Mouse (Mus musculus) kidney, embryonic 15.5 days (tissue): ENCODE results near the gene Rdh11. TPM values are rescaled to one million over a fixed set of nuclear protein-coding genes. Genes with fewer than 3 reads are reported as not detected.
"Not testable (repeated sequence)": the region's sequence is repeated elsewhere in the genome, so short reads cannot be mapped to it uniquely, and the experiment has no call there.

Experiments used
- ATAC-seq: fragments of 200-750 bp; cut with Nextera tagmentation; replicated peaks from 2 replicates; pipeline ENCODE4 v1.8.0; 2017; ENCODE audit warnings: moderate TSS enrichment; ENCODE audit not compliant: low FRiP score
- H3K27ac ChIP-seq: fragments of 300-500 bp; sonication (generic); 2 replicates; pipeline ENCODE4 v1.5.1; 2015; ENCODE audit warnings: mild to moderate bottlenecking, inconsistent platforms
- H3K27me3 ChIP-seq: fragments of 300-500 bp; sonication (generic); 2 replicates; pipeline ENCODE4 v1.6.1; 2015; ENCODE audit warnings: inconsistent platforms
- H3K36me3 ChIP-seq: fragments of 300-500 bp; sonication (generic); 2 replicates; pipeline ENCODE4 v1.6.1; 2015; ENCODE audit warnings: inconsistent platforms
- H3K4me1 ChIP-seq: fragments of 300-500 bp; sonication (generic); 2 replicates; pipeline ENCODE4 v1.6.1; 2015; ENCODE audit warnings: inconsistent platforms
- H3K4me2 ChIP-seq: fragments of 300-500 bp; sonication (generic); 2 replicates; pipeline ENCODE4 v1.6.1; 2015; ENCODE audit warnings: moderate library complexity, mild to moderate bottlenecking, inconsistent platforms
- H3K4me3 ChIP-seq: fragments of 300-500 bp; sonication (generic); replicated peaks from 2 replicates; pipeline ENCODE4 v1.5.1; 2015; ENCODE audit warnings: mild to moderate bottlenecking, inconsistent platforms
- H3K9ac ChIP-seq: fragments of 300-500 bp; sonication (generic); 2 replicates; pipeline ENCODE4 v1.6.1; 2015; ENCODE audit warnings: mild to moderate bottlenecking, inconsistent platforms
- H3K9me3 ChIP-seq: fragments of 300-500 bp; sonication (generic); replicated peaks from 2 replicates; pipeline ENCODE4 v1.6.1; 2016; ENCODE audit warnings: inconsistent platforms
- whole genome bisulfite sequencing: fragments of 180-500 bp; shearing (Covaris S2); methylation state at CpG from one replicate; pipeline ENCODE4 v1.1.7; 2015; ENCODE audit warnings: mixed read lengths; 5-methylcytosine and 5-hydroxymethylcytosine counted together
- polyA plus RNA-seq: library from polyadenylated mRNA; unstranded; fragments of >200 nt; fragmentation: Nextera tagmentation; extraction: Ambion mirVana; gene quantifications from 2 replicates; pipeline ENCODE4 v1.2.1, GENCODE M21; 2015

Rdh11 gene
- polyA plus RNA-seq, result 25.9 and 26.8 TPM in 2 replicates

DNA sequence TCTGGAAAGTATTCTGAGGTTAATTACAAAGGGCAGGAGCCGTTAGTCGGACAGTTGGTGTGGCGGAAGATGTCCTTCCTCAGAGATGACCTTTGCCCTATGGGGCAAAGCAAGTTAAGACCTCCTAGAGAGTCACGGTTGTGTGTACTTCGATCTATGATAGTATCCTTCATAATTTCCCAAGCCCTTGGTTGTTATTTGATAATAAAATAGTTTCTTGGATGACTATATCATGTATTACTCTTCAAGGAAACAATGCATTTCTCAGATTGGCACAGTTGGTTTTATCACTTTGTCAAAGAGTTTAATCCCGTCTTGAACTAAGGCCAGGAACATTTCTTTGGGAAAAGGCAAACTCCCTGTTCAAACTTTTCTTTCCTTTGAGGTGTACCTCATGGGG, at the start of gene Rdh11:
Rdh11 (minus strand) TSS at position 101 of the 400 bp plus-strand sequence.
- 64% methylated on average over 6 of the region's 6 CpGs for WGBS
- peak; percentile 6; the same call in 1 of the 2 replicates for ATAC-seq
- Histone ChIP-seq H3K4me2 (peak within 1 kb of the TSS; percentile 76), H3K36me3 (peaks cover 13% of the 10 kb centered on the region), H3K27me3 (no peaks in the 10 kb centered on the region), H3K9me3 (no peaks in the 10 kb centered on the region), H3K9ac (peak within 1 kb of the TSS; percentile 58), H3K4me3 (peak within 1 kb of the TSS; percentile 68), H3K27ac (peak within 1 kb of the TSS; percentile 42; the same call in 1 of the 2 replicates), H3K4me1 (peaks cover 16% of the 10 kb centered on the region)

DNA sequence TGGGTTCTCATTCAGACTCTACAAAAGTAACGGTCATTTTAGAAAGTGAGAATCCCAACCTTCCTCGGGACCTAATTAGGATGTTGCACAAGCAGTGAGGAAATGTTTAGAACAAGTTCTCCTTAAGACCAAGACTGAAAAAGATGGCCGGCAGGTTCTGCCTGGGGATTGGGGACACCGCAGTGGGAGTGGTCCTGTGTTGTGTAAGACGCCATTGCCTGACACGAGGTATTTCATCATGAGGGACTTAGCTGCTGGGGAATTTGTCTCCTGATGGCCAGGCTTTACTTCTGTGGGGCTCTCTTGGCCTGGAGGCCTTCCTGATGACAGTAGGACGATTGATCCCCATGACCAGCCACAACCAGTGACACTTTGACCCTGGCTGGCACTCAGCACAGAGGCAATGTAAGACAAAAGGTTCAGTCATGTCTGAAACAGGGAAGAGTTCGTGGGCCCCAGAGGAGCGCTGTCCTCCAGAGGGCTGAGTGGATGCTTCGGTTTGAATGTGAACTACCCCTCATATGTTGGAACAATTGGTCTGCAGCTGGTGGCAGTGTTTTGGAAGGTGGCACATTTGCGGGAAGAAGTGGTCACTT, 43.5 kb upstream of the Rdh11 start:
- peaks cover 74% of the 10 kb centered on the region for H3K36me3 ChIP-seq
- H3K4me1 ChIP-seq, result no peaks in the 10 kb centered on the region
- WGBS, result 86% methylated on average over 11 of the region's 11 CpGs
- no peak overlapping the region for H3K27ac ChIP-seq
- H3K27me3 ChIP-seq, result no peaks in the 10 kb centered on the region
- no peaks in the 10 kb centered on the region for H3K9me3 ChIP-seq
- H3K9ac ChIP-seq, result no peak overlapping the region
- H3K4me2 ChIP-seq, result no peak overlapping the region
- H3K4me3 ChIP-seq, result no peak overlapping the region
- ATAC-seq, result no peak

DNA sequence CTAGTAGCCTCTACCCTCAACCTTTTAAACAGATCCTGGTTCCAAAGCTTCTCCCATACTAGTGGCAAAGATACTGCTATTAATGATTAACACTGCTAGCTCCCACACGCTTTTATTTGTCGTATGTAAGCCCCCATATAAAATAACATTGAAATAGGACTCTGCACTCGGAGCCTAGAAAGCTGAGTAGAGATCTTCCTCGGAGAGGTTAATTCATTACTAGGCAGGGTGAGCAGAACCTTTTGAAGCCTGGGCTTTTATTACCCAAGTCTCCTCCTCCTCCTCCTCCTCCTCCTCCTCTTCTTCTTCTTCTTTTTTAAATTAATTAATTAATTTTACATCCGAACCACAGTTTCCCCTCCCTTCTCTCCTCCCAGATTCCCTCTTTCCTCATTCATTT, 25.4 kb upstream of the Rdh11 start:
- WGBS, result 13% methylated on average over 5 of the region's 5 CpGs
- Histone ChIP-seq H3K27ac (0 out of 2 replicates have a peak overlapping the region, but pooled peaks have one; percentile 22), H3K36me3 (no peaks in the 10 kb centered on the region), H3K9ac (no peak overlapping the region), H3K9me3 (no peaks in the 10 kb centered on the region), H3K4me2 (no peak overlapping the region), H3K4me3 (no peak overlapping the region), H3K4me1 (peaks cover 8% of the 10 kb centered on the region; the same call in 1 of the 2 replicates), H3K27me3 (no peaks in the 10 kb centered on the region)
- ATAC-seq, result peak; percentile 56

DNA sequence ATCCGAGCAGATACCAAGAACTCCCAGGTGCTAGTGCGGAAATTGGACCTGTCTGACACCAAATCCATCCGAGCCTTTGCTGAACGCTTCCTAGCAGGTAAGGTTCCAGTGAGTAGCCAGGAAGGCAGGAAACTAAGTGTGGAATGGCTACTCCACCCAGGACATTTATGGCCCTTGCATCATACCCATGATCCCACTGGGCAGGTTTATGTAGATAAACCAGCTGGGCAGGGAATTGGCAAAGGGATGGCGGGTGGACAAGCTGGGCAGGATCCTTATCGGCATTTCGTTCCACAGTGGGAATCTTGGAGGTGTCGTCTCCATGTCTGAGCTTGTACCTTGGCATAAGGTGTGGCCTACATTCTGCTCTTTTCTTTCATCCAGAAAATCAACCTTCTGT, 19.4 kb upstream of the Rdh11 start:
- Histone ChIP-seq H3K4me2 (no peak overlapping the region), H3K4me3 (no peak overlapping the region), H3K27me3 (no peaks in the 10 kb centered on the region), H3K36me3 (no peaks in the 10 kb centered on the region), H3K4me1 (peaks cover 6% of the 10 kb centered on the region), H3K9ac (no peak overlapping the region), H3K9me3 (no peaks in the 10 kb centered on the region), H3K27ac (no peak overlapping the region)
- WGBS, result 81% methylated on average over 8 of the region's 8 CpGs
- no peak for ATAC-seq

GRCm38 (mm10) chr12:79208703-79209464, 16.8 kb upstream of the Rdh11 start, which contains the start of gene Rdh12:
TSS of gene Rdh12 (plus strand) at chr12:79208914.
- peak; percentile 79 for ATAC-seq
- peak within 1 kb of the TSS; percentile 76 for H3K4me2 ChIP-seq
- peaks cover 6% of the 10 kb centered on the region for H3K4me1 ChIP-seq
- H3K9ac ChIP-seq, result peak within 1 kb of the TSS; percentile 41
- no peak within 1 kb of the TSS for H3K27ac ChIP-seq
- 2% methylated on average over 13 of the region's 13 CpGs for WGBS
- peak within 1 kb of the TSS; percentile 50 for H3K4me3 ChIP-seq
- no peaks in the 10 kb centered on the region for H3K27me3 ChIP-seq
- no peaks in the 10 kb centered on the region for H3K9me3 ChIP-seq
- no peaks in the 10 kb centered on the region for H3K36me3 ChIP-seq

- Histone ChIP-seq H3K4me1 (no peaks in the 10 kb centered on the region), H3K27me3 (no peaks in the 10 kb centered on the region), H3K4me2 (no peak overlapping the region), H3K9me3 (no peaks in the 10 kb centered on the region), H3K36me3 (no peaks in the 10 kb centered on the region), H3K4me3 (no peak overlapping the region), H3K9ac (no peak overlapping the region), H3K27ac (no peak overlapping the region)
- no peak for ATAC-seq
- WGBS, result 73% methylated on average over 3 of the region's 3 CpGs
Observed at GRCm38 (mm10) chr12:79201882-79202281, 9.8 kb upstream of the Rdh11 start.

- Histone ChIP-seq H3K4me2 (no peak overlapping the region), H3K4me3 (no peak overlapping the region), H3K9ac (no peak overlapping the region), H3K27me3 (no peaks in the 10 kb centered on the region), H3K27ac (no peak overlapping the region), H3K4me1 (peaks cover under 1% of the 10 kb centered on the region; the same call in 1 of the 2 replicates), H3K36me3 (no peaks in the 10 kb centered on the region), H3K9me3 (no peaks in the 10 kb centered on the region)
- WGBS, result 82% methylated on average over 5 of the region's 5 CpGs
- ATAC-seq, result no peak
Observed at GRCm38 (mm10) chr12:79197105-79197504, 5.0 kb upstream of the Rdh11 start.

GRCm38 (mm10) chr12:79193441-79193840, 1.3 kb upstream of the Rdh11 start:
- no peak for ATAC-seq
- H3K4me1 ChIP-seq, result peaks cover 16% of the 10 kb centered on the region
- no peak overlapping the region for H3K4me3 ChIP-seq
- 0% methylated on average over 3 of the region's 3 CpGs for WGBS
- no peaks in the 10 kb centered on the region for H3K27me3 ChIP-seq
- H3K4me2 ChIP-seq, result no peak overlapping the region
- H3K9ac ChIP-seq, result no peak overlapping the region
- H3K9me3 ChIP-seq, result no peaks in the 10 kb centered on the region
- no peak overlapping the region for H3K27ac ChIP-seq
- H3K36me3 ChIP-seq, result peaks cover under 1% of the 10 kb centered on the region; the same call in 1 of the 2 replicates

DNA sequence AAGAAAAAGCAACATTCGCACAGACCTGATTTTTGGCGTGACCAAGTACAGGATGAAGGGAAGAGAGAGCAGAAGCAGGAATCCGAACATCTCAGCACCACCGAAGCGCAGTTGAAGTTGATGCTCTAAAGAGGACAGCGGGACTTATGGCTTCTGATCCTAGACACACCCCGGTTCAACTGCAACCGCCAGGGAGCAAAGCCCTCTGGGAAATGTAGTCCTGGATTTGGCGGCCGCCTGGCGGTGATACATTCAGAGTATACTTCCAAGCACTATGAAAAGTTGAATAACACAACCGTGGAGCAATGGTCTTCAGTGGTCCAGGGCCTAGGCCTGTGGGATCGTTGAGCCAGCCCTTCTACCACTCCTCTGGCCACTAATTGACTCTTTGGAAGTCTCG, 392 bp downstream of the Rdh11 start:
- peak overlapping the region; percentile 58 for H3K9ac ChIP-seq
- ATAC-seq, result peak; percentile 90
- H3K36me3 ChIP-seq, result peaks cover 18% of the 10 kb centered on the region
- no peaks in the 10 kb centered on the region for H3K9me3 ChIP-seq
- H3K4me2 ChIP-seq, result peak overlapping the region; percentile 76
- no peaks in the 10 kb centered on the region for H3K27me3 ChIP-seq
- WGBS, result 5% methylated on average over 14 of the region's 14 CpGs
- H3K4me3 ChIP-seq, result peak overlapping the region; percentile 68
- H3K4me1 ChIP-seq, result peaks cover 16% of the 10 kb centered on the region
- 0 out of 2 replicates have a peak overlapping the region, but pooled peaks have one; percentile 42 for H3K27ac ChIP-seq

DNA sequence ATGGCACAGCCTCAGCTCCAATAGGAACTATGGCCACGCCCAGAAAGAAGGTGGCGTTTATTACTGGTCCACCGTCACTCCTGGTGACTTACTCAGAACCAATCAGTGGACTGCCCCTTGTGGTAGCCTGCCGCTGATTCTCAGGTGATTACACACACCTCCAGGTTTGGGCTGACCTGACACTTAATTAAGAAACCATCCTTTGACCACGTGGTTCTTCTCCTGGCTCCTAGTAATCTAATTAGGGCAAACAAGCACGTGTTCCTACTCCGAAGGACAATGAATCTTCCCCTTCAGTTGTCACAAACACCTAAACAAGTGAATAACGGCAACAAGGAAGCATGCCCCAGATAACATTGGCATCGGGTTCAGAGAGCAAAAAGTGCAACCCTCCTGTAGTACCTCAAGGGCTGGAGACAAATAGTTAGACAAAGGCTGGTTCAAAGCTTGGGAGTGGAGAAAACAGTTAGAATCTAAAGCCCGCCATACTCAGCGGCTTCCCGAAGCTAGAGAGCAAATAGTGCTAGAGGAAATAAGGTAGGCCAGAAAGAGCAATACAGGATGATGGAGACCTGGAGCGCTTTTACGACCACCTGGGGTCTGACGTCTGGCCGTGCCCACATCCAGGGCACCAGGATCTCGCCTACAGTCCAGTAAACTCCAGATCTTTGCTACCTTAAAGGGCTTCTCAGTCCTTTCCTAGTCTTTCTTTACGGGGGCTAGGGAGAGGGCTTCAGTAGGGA, 991 bp downstream of the Rdh11 start:
- ATAC-seq, result peak; percentile 90
- H3K4me1 ChIP-seq, result peaks cover 16% of the 10 kb centered on the region
- peak overlapping the region; percentile 58 for H3K9ac ChIP-seq
- H3K4me2 ChIP-seq, result peak overlapping the region; percentile 76
- H3K27me3 ChIP-seq, result no peaks in the 10 kb centered on the region
- H3K9me3 ChIP-seq, result no peaks in the 10 kb centered on the region
- WGBS, result 1% methylated on average over 18 of the region's 18 CpGs
- peaks cover 24% of the 10 kb centered on the region for H3K36me3 ChIP-seq
- peak overlapping the region; percentile 68 for H3K4me3 ChIP-seq
- H3K27ac ChIP-seq, result peak overlapping the region; percentile 42; the same call in 1 of the 2 replicates

DNA sequence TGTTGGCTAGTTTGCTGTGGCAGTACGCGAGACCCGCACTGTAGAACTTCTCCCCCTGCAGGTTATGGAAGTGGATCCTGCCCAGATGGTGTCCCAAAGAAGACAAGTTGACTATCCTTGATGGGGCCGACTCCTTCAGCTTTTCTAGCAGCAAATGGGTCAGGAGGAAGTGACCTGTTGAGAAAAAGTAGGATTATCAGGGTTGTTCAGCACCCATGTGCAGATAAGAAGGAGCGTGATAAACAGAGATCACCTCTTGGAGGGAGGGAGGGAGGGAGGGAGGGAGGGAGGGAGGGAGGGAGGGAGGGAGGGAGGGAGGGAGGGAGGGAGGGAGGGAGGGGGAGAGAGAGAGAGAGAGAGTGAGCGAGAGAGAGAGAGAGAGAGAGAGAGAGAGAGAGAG, 6.9 kb downstream of the Rdh11 start:
- H3K36me3 ChIP-seq, result peaks cover 81% of the 10 kb centered on the region
- 89% methylated on average over 5 of the region's 6 CpGs for WGBS

GRCm38 (mm10) chr12:79175998-79176397, 16.1 kb downstream of the Rdh11 start:
- H3K9me3 ChIP-seq, result no peaks in the 10 kb centered on the region
- no peak for ATAC-seq
- H3K27ac ChIP-seq, result no peak overlapping the region
- no peaks in the 10 kb centered on the region for H3K27me3 ChIP-seq
- H3K4me1 ChIP-seq, result peaks cover 10% of the 10 kb centered on the region
- H3K4me2 ChIP-seq, result no peak overlapping the region
- no peak overlapping the region for H3K4me3 ChIP-seq
- peaks cover 50% of the 10 kb centered on the region for H3K36me3 ChIP-seq
- no peak overlapping the region for H3K9ac ChIP-seq
- 92% methylated on average over 5 of the region's 5 CpGs for WGBS

More for the DNA sequence above, 6.9 kb downstream of the Rdh11 start:
- not testable (repeated sequence) for H3K4me2 ChIP-seq, H3K9ac ChIP-seq, H3K9me3 ChIP-seq, ATAC-seq, H3K4me1 ChIP-seq, H3K4me3 ChIP-seq, H3K27me3 ChIP-seq, H3K27ac ChIP-seq
